Mouse (Mus musculus): Measurements from ENCODE around the gene Scrn1.

Gene Scrn1

DNA sequence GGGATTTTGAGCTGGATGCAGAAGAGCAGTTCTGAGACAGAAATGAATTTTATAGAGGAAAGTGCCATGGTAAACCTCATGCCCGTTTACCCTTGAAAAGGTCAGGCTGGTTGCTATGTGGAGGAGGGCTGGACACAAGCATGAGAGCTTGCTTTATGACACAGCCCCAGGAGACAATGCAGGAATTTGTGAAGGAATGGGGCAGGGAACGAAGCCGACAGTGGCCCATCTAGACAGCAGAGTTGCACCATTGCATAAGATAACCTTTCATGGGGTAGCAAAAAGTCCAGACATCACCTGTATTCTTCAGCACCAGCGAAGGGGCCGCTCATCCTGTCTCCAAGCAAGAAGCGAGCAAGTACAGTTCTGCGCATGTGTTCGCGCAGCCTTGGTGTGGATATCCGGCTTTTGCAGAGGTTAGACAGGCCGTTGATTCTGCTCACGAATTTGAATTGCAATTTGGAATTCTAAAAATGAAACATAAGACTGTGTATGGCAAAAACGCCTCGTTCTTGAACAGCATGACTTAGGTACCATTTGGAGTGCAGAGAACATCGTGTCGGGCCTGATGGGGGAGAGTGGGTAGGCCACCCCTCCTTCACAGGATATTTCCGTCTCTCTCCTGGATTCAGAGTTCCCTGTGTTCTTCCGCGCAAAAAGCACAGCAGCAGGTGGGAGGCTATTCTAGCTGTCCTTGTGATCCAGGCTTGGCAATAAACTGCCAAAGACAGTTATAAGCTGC lies 90.2 kb downstream of the Scrn1 start:
- no peak for DNase-seq (ENCODE audit: low read depth, low spot score)

DNA sequence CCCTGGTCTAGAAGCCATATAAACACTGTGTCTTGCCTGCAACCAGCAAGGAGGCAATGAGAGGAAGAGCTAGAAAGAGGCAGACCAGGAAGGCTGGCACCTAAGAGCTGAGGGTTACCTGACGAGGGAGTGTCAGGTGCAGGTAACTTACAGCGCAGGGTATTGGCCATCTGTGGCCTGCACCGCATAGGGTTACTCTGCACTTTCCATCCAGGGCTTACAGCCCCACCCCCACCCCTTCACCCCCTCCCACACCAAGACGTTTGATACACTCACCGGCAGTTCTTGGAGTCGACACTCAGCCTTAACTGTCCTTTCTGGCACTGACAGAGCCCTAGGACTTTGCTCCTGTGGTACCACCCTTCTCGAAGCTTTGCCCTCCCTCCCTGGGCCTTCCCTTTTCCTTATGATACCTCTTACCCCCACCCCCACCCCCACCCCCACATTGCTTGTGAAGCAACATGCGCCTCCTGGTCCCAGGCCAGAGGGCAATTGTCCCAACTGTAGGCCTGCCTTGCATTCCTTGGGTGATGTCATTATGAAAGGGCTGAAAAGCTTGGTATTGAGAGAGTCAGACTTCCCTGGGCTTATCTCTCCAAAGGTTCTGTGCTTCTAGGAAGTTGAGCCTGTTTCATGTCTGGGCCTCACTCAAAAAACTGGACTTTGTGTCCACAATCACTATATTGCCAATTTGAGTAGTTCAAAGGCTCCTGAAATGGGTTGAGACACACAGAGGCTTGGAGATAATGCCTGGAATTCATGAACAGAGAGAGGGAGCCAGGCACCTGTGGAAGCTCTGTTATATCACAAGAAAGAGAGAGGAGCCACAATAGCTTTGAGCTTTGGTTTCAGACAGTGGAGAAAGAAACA lies 93.2 kb downstream of the Scrn1 start:
- DNase-seq (ENCODE audit: low read depth, low spot score), result no peak

DNA sequence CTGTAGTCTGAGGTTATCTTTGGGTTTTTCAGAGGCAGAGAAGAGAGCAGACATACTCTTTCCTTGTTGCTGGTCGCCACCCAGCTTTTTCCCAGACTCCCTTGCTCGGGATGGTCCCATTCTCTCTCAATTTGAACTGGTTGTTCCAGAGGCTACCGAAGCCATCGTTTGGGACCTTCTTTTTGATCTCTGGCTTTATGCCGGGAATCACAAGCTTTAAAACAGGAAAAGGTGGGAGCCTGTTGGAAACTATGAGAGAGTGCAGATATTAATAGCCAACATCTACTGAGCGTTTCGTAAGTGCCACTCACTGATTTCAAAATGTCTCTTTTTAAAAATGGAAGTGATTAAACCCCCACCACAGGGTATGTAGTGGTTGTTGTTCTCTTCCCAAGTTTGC lies 94.4 kb downstream of the Scrn1 start:
- DNase-seq (ENCODE audit: low read depth, low spot score), result no peak

DNA sequence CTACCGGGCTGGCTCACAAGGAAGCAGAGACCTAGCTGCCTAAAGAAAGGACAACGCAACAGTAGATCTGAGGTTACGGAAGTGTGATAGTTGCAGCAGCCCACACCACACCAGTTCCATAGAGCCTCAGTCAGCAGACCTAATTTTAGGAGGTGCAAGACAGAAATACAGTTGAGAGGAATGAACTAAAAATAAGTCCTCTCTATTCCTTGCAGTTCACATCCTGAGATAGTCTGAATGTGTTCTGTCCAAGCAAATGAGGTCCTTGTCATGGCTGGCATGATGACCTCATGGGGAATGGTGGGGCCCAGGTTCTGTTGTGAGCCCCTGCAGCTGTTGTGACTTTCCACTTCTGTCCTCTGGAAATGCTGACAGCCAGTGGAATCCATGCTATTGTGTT lies 98.9 kb downstream of the Scrn1 start:
- no peak for DNase-seq (ENCODE audit: low read depth, low spot score)

DNA sequence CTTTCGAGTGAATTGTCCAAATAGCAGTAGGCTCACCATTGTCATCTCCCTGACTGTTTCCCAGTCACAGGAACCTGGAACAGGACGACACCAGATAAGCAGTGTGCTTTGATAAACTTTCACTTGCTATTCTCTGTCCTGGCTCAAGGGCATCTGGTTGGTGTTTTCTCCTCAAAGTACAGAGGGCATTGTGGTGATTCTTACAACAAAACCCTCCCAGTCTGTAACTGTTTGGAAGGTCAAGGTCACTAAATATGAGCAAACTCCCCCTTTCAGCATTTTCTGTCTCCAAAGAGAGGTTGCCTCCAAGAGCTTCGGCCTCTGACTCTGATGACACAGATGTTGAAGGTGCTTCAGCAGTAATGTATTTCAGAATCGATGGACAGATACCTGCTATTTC lies 101.4 kb downstream of the Scrn1 start:
- no peak for DNase-seq (ENCODE audit: low read depth, low spot score)

DNA sequence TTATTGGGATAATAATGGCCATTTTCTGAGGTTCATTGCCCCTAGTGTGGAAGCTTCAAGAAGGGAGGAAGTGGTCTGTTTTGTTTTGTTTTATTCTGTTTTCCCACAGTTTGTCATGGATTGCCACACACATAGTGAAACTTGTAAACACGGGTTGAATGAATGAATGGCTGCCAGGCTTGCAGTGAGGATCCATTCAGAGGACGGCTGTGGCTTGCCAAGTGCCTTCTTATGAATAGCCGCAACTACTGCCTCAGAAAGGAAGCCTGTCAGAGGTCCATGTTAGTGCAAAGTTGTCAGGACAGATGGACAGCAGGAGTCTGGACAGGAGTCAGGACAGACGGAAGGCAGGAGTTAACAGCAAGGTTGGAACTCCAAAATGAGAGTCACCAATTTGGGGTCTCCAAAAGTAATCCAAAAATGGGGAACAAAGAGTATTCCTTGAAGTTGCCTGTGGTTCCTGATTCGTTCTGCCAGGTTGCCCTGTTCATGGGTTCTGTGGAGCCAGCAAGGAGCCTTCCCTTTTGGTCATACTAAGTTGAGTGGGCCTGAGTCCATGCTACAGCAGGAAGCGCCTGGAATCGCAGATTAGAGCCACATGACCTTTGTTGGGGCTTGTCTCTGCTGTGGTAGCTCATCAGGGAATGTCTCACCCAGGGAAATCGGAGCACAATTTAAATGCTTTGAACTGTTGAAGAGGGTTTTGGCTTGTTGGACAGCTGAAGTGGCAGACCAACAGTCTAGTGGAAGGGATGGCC lies 102.4 kb downstream of the Scrn1 start:
- no peak for DNase-seq (ENCODE audit: low read depth, low spot score)

DNA sequence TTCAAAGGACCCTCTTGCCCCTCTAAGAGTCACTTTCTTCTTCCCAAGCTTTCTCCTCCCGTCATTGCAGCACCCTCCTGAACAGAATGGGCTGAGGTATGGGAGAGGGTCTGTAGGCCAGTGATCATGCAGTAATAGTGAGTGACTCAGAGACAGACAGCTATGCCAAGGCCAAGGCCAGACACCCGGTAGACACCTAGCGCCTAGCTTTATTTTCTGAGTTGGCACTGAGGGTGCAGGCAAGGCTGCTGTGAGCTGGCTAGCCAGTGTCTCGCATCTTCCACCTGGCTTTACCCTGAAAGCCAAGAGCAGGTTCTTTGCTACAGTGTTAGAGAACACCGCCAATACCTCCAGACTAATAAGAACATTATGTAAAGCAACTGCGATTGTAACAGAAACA lies 103.5 kb downstream of the Scrn1 start:
- no peak for DNase-seq (ENCODE audit: low read depth, low spot score)

DNA sequence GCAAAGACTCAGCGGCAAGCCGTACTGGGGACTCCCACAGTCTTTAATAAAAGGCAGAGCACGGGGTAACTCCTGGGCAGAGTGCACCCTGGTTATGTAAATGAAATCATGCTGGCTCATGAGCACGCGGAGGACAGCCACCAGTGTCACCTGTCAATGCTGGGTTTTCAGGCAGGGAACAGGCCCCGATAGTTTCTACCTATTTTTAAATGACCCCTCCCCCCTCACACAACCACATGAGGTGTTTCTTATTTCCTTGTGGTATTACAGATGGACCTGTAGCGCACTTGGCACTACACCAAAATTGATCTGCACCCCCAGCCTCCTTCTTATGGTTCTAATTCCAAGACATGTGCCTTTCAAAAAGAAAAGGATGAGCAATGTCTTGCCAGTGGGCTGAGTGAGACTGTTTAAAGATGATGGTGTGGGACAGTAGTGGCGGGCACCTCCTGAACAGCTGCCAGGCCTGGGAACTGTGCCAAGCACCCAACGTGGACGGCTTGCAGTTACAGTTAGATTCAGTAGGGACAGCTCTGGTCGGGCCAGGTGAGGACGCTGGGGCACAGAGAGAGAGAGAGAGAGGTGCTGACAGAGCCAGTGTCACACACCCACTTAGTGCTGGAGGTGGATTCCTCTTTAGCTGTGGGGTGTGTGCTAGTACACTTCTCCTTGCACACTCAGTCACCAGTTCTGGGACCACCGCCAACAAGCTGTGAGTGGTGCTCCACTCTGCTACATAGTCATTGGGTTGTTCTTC lies 105.2 kb downstream of the Scrn1 start:
- DNase-seq (ENCODE audit: low read depth, low spot score), result no peak

DNA sequence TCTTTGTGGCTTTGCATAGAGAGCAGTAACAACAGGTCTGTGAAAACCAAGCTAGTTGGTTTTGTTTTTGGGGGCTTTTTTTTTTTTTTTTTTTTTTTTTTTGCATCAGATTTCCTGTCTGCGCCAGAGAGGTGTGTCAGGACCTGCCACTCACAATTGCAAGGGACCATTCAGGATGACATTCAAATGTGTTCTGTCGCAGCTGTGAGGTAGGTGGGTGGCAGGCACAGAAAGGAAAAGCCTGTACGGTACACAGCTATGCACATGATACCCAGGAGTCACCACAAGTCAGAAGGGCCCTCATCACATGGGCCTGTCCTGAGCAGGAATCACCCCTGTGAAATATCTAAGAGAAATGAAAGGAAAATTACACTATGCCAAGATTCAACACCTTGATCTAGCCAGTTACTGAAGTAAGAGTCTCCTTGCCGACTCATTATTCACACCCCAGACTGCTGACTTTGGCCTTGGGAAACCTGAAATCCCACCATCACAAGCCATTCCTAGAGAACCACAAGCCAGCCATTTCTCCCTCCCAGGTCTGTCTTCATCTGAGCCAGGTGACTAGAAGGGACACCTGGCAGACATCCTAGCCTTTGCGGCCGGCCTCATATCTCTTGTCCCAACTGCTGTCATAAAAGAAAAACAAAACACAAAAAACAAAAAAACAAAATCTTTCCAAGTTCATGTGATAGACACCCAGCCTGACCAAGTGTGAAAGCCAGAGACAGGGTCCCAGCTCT lies 105.9 kb downstream of the Scrn1 start:
- DNase-seq (ENCODE audit: low read depth, low spot score), result no peak

DNA sequence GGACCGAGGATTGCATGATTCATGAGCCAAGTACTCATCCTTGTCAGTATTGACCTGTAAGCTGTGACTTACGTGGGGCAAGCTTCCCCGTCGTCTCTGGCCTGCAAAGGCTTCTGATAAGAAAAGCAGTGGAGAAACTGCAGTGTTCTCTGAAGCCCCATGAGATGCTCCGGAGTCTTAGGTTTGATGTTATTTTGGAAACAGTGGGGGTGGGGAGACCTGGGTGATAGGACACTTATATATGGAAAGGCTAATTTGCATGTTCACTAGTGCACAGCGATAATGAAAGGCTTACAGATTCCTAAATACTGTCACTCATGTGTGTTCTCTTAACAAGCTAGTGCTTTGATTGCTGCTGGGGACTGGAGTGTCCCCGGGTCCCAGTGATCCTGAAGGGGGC lies 106.6 kb downstream of the Scrn1 start:
- DNase-seq (ENCODE audit: low read depth, low spot score), result no peak

Measured in WW6 (cell line).